Mouse (Mus musculus): ENCODE measurements at regions not wholly inside any gene's neighbourhood (a gene's known extent, or its start where the extent isn't known, plus 50 kb on each side); places are given as distances from the start of the nearest gene placed in this dataset.

GRCm38 (mm10) chr6:101446720-101447119 lies 69.0 kb upstream of the Pdzrn3 start:
- 70% methylated on average over 5 of the region's 5 CpGs for WGBS
- no peak for ATAC-seq

GRCm38 (mm10) chr6:101446316-101446715 lies 68.6 kb upstream of the Pdzrn3 start:
- no peak for TF ChIP-seq CTCF (IDR thresholded peaks at IDR 0.05; ENCODE audit: low read depth)
- Histone ChIP-seq H3K4me3 (ENCODE audit: low read depth, low read length) (no peak overlapping the region), H3K27ac (ENCODE audit: low read depth, low read length) (no peak overlapping the region), H3K4me2 (replicated peaks; ENCODE audit: low read depth) (no peak overlapping the region), H3K4me1 (replicated peaks; ENCODE audit: control insufficient read depth, insufficient read depth, low read length) (no peaks in the 10 kb centered on the region), H3K9ac (ENCODE audit: low read depth, low read length) (no peak overlapping the region), H3K9me3 (ENCODE audit: control insufficient read depth) (no peaks in the 10 kb centered on the region), H3K27me3 (replicated peaks; ENCODE audit: control insufficient read depth, insufficient read depth, low read length) (no peaks in the 10 kb centered on the region), H3K36me3 (ENCODE audit: control insufficient read depth, insufficient read depth) (no peaks in the 10 kb centered on the region)
- no peak for ATAC-seq
- 58% methylated on average over 2 of the region's 2 CpGs for WGBS

More at GRCm38 (mm10) chr6:101446720-101447119, 69.0 kb upstream of the Pdzrn3 start:
- H3K36me3 ChIP-seq (ENCODE audit: control insufficient read depth, insufficient read depth), result no peaks in the 10 kb centered on the region
- H3K4me3 ChIP-seq (ENCODE audit: low read depth, low read length), result no peak overlapping the region
- TF ChIP-seq CTCF (IDR thresholded peaks at IDR 0.05; ENCODE audit: low read depth), result no peak
- H3K27ac ChIP-seq (ENCODE audit: low read depth, low read length), result no peak overlapping the region
- H3K4me2 ChIP-seq (replicated peaks; ENCODE audit: low read depth), result no peak overlapping the region
- H3K4me1 ChIP-seq (replicated peaks; ENCODE audit: control insufficient read depth, insufficient read depth, low read length), result no peaks in the 10 kb centered on the region
- no peaks in the 10 kb centered on the region for H3K27me3 ChIP-seq (replicated peaks; ENCODE audit: control insufficient read depth, insufficient read depth, low read length)
- H3K9me3 ChIP-seq (ENCODE audit: control insufficient read depth), result no peaks in the 10 kb centered on the region
- no peak overlapping the region for H3K9ac ChIP-seq (ENCODE audit: low read depth, low read length)

GRCm38 (mm10) chr6:101432769-101433168 lies 55.1 kb upstream of the Pdzrn3 start:
- no peaks in the 10 kb centered on the region for H3K27me3 ChIP-seq (replicated peaks; ENCODE audit: control insufficient read depth, insufficient read depth, low read length)
- H3K4me3 ChIP-seq (ENCODE audit: low read depth, low read length), result no peak overlapping the region
- WGBS, result 64% methylated on average over 8 of the region's 8 CpGs
- no peak for ATAC-seq
- TF ChIP-seq CTCF (IDR thresholded peaks at IDR 0.05; ENCODE audit: low read depth), result no peak
- no peaks in the 10 kb centered on the region for H3K36me3 ChIP-seq (ENCODE audit: control insufficient read depth, insufficient read depth)
- H3K9me3 ChIP-seq (ENCODE audit: control insufficient read depth), result no peaks in the 10 kb centered on the region
- no peak overlapping the region for H3K4me2 ChIP-seq (replicated peaks; ENCODE audit: low read depth)
- H3K9ac ChIP-seq (ENCODE audit: low read depth, low read length), result no peak overlapping the region
- no peak overlapping the region for H3K27ac ChIP-seq (ENCODE audit: low read depth, low read length)
- H3K4me1 ChIP-seq (replicated peaks; ENCODE audit: control insufficient read depth, insufficient read depth, low read length), result no peaks in the 10 kb centered on the region

- no peaks in the 10 kb centered on the region for H3K4me1 ChIP-seq (replicated peaks; ENCODE audit: control insufficient read depth, insufficient read depth, low read length)
- H3K4me3 ChIP-seq (ENCODE audit: low read depth, low read length), result no peak overlapping the region
- H3K27ac ChIP-seq (ENCODE audit: low read depth, low read length), result no peak overlapping the region
- no peaks in the 10 kb centered on the region for H3K36me3 ChIP-seq (ENCODE audit: control insufficient read depth, insufficient read depth)
- no peak overlapping the region for H3K4me2 ChIP-seq (replicated peaks; ENCODE audit: low read depth)
- H3K9me3 ChIP-seq (ENCODE audit: control insufficient read depth), result no peaks in the 10 kb centered on the region
- H3K9ac ChIP-seq (ENCODE audit: low read depth, low read length), result no peak overlapping the region
- no peak for ATAC-seq
- 52% methylated on average over 2 of the region's 2 CpGs for WGBS
- TF ChIP-seq CTCF (IDR thresholded peaks at IDR 0.05; ENCODE audit: low read depth), result no peak
- H3K27me3 ChIP-seq (replicated peaks; ENCODE audit: control insufficient read depth, insufficient read depth, low read length), result no peaks in the 10 kb centered on the region
Measured at GRCm38 (mm10) chr6:101429634-101430033, 51.9 kb upstream of the Pdzrn3 start.

Data from intestine, postnatal 0 days (tissue).